Mouse (Mus musculus) intestine, embryonic 15.5 days (tissue): ENCODE data around the gene Unc119. TPM values are rescaled to one million over a fixed set of nuclear protein-coding genes. Genes with fewer than 3 reads are reported as not detected.

Experiments
- ATAC-seq: fragments of 200-750 bp; cut with Nextera tagmentation; 2 replicates; pipeline ENCODE4 v1.8.0; 2017; ENCODE audit warnings: moderate TSS enrichment, moderate library complexity
- H3K27ac ChIP-seq: fragments of 300-500 bp; sonication (generic); 2 replicates; pipeline ENCODE4 v1.5.1; 2015; ENCODE audit warnings: mild to moderate bottlenecking, inconsistent platforms
- H3K27me3 ChIP-seq: fragments of 300-500 bp; sonication (generic); replicated peaks from 2 replicates; pipeline ENCODE4 v1.6.1; 2015; ENCODE audit warnings: inconsistent platforms
- H3K36me3 ChIP-seq: fragments of 300-500 bp; sonication (generic); 2 replicates; pipeline ENCODE4 v1.6.1; 2015; ENCODE audit warnings: inconsistent platforms
- H3K4me1 ChIP-seq: fragments of 300-500 bp; sonication (generic); replicated peaks from 2 replicates; pipeline ENCODE4 v1.6.1; 2015; ENCODE audit warnings: inconsistent platforms
- H3K4me2 ChIP-seq: fragments of 300-500 bp; sonication (generic); replicated peaks from 2 replicates; pipeline ENCODE4 v1.6.1; 2015; ENCODE audit warnings: mild to moderate bottlenecking, inconsistent platforms
- H3K4me3 ChIP-seq: fragments of 300-500 bp; sonication (generic); replicated peaks from 2 replicates; pipeline ENCODE4 v1.5.1; 2015; ENCODE audit warnings: inconsistent platforms
- H3K9ac ChIP-seq: fragments of 300-500 bp; sonication (generic); 2 replicates; pipeline ENCODE4 v1.6.1; 2015; ENCODE audit warnings: inconsistent platforms
- H3K9me3 ChIP-seq: fragments of 300-500 bp; sonication (generic); 2 replicates; pipeline ENCODE4 v1.6.1; 2016; ENCODE audit warnings: inconsistent platforms
- WGBS: fragments of 180-500 bp; shearing (Covaris S2); methylation state at CpG from one replicate; pipeline ENCODE4 v1.1.7; 2015; 5-methylcytosine and 5-hydroxymethylcytosine counted together
- polyA plus RNA-seq: library from polyadenylated mRNA; unstranded; fragments of >200 nt; fragmentation: Nextera tagmentation; extraction: Ambion mirVana; gene quantifications from 2 replicates; pipeline ENCODE4 v1.2.1, GENCODE M21; 2015

The Unc119 gene
- polyA plus RNA-seq, 1 experiment from 2014 or later, result 34.6 TPM

GRCm38 (mm10) chr11:78360125-78360788 is 17.0 kb downstream of the Unc119 start:
- no peak overlapping the region for H3K27ac ChIP-seq
- 10% methylated on average over 13 of the region's 13 CpGs for WGBS
- peak overlapping the region; percentile 58 for H3K4me2 ChIP-seq
- peak overlapping the region; percentile 27 for H3K4me3 ChIP-seq
- H3K4me1 ChIP-seq, result peaks cover 27% of the 10 kb centered on the region
- H3K9me3 ChIP-seq, result no peaks in the 10 kb centered on the region
- no peaks in the 10 kb centered on the region for H3K27me3 ChIP-seq
- no peaks in the 10 kb centered on the region for H3K36me3 ChIP-seq
- 0 out of 2 replicates have a peak overlapping the region, but pooled peaks have one; percentile 12 for H3K9ac ChIP-seq
- peak; percentile 66 for ATAC-seq

- 0 out of 2 replicates have a peak, but pooled peaks have one; percentile 2 for ATAC-seq
- H3K4me2 ChIP-seq, result 0 out of 2 replicates have a peak overlapping the region, but pooled peaks have one; percentile 58
These were observed 17.5 kb downstream of the Unc119 start for GRCm38 (mm10) chr11:78360789-78361131.

GRCm38 (mm10) chr11:78363309-78364007 is 20.2 kb downstream of the Unc119 start:
- H3K36me3 ChIP-seq, result no peaks in the 10 kb centered on the region
- H3K4me1 ChIP-seq, result peaks cover 27% of the 10 kb centered on the region
- WGBS, result 69% methylated on average over 13 of the region's 13 CpGs
- H3K9me3 ChIP-seq, result no peaks in the 10 kb centered on the region
- H3K9ac ChIP-seq, result no peak overlapping the region
- H3K27me3 ChIP-seq, result no peaks in the 10 kb centered on the region
- no peak overlapping the region for H3K4me3 ChIP-seq
- no peak for ATAC-seq
- peak overlapping the region; percentile 67; the same call in 1 of the 2 replicates for H3K27ac ChIP-seq
- no peak overlapping the region for H3K4me2 ChIP-seq

More at GRCm38 (mm10) chr11:78360789-78361131, 17.5 kb downstream of the Unc119 start:
- 52% methylated on average over 2 of the region's 2 CpGs for WGBS
- Histone ChIP-seq H3K9ac (no peak overlapping the region), H3K4me1 (peaks cover 27% of the 10 kb centered on the region), H3K36me3 (no peaks in the 10 kb centered on the region), H3K4me3 (no peak overlapping the region), H3K27me3 (no peaks in the 10 kb centered on the region), H3K9me3 (no peaks in the 10 kb centered on the region), H3K27ac (no peak overlapping the region)

- Histone ChIP-seq H3K4me1 (peaks cover 23% of the 10 kb centered on the region), H3K27ac (peak overlapping the region; percentile 67), H3K9me3 (no peaks in the 10 kb centered on the region), H3K4me2 (0 out of 2 replicates have a peak overlapping the region, but pooled peaks have one; percentile 19), H3K9ac (no peak overlapping the region), H3K36me3 (no peaks in the 10 kb centered on the region), H3K27me3 (no peaks in the 10 kb centered on the region), H3K4me3 (no peak overlapping the region)
- 18% methylated on average over 8 of the region's 8 CpGs for WGBS
- ATAC-seq, result peak; percentile 73
These were observed 20.8 kb downstream of the Unc119 start for GRCm38 (mm10) chr11:78364103-78364502.

GRCm38 (mm10) chr11:78367456-78368225 is 24.4 kb downstream of the Unc119 start:
- no peak overlapping the region for H3K9ac ChIP-seq
- H3K27ac ChIP-seq, result no peak overlapping the region
- no peak overlapping the region for H3K4me2 ChIP-seq
- peaks cover 28% of the 10 kb centered on the region for H3K4me1 ChIP-seq
- no peak overlapping the region for H3K4me3 ChIP-seq
- ATAC-seq, result no peak
- no peaks in the 10 kb centered on the region for H3K9me3 ChIP-seq
- no peaks in the 10 kb centered on the region for H3K27me3 ChIP-seq
- no peaks in the 10 kb centered on the region for H3K36me3 ChIP-seq
- 79% methylated on average over 15 of the region's 15 CpGs for WGBS

GRCm38 (mm10) chr11:78370389-78370788 is 27.1 kb downstream of the Unc119 start:
- 52% methylated on average over 1 of the region's 1 CpGs for WGBS
- Histone ChIP-seq H3K4me3 (no peak overlapping the region), H3K4me2 (no peak overlapping the region), H3K9ac (no peak overlapping the region), H3K4me1 (peaks cover 8% of the 10 kb centered on the region), H3K27ac (no peak overlapping the region), H3K36me3 (no peaks in the 10 kb centered on the region), H3K27me3 (no peaks in the 10 kb centered on the region), H3K9me3 (no peaks in the 10 kb centered on the region)
- ATAC-seq, result no peak

GRCm38 (mm10) chr11:78371711-78372110 is 28.4 kb downstream of the Unc119 start:
- no peak overlapping the region for H3K9ac ChIP-seq
- ATAC-seq, result no peak
- H3K36me3 ChIP-seq, result no peaks in the 10 kb centered on the region
- H3K4me2 ChIP-seq, result no peak overlapping the region
- H3K9me3 ChIP-seq, result no peaks in the 10 kb centered on the region
- H3K27ac ChIP-seq, result no peak overlapping the region
- WGBS, result 90% methylated on average over 11 of the region's 11 CpGs
- no peak overlapping the region for H3K4me3 ChIP-seq
- H3K4me1 ChIP-seq, result peaks cover 8% of the 10 kb centered on the region
- H3K27me3 ChIP-seq, result no peaks in the 10 kb centered on the region

GRCm38 (mm10) chr11:78372166-78372565 is 28.9 kb downstream of the Unc119 start:
- no peak for ATAC-seq
- H3K27ac ChIP-seq, result no peak overlapping the region
- H3K9me3 ChIP-seq, result no peaks in the 10 kb centered on the region
- WGBS, result 67% methylated on average over 3 of the region's 3 CpGs
- peaks cover 8% of the 10 kb centered on the region for H3K4me1 ChIP-seq
- no peaks in the 10 kb centered on the region for H3K36me3 ChIP-seq
- H3K4me3 ChIP-seq, result no peak overlapping the region
- no peaks in the 10 kb centered on the region for H3K27me3 ChIP-seq
- H3K9ac ChIP-seq, result no peak overlapping the region
- no peak overlapping the region for H3K4me2 ChIP-seq

- Histone ChIP-seq H3K4me3 (no peak overlapping the region), H3K4me1 (peaks cover 8% of the 10 kb centered on the region), H3K27me3 (no peaks in the 10 kb centered on the region), H3K36me3 (no peaks in the 10 kb centered on the region), H3K9ac (no peak overlapping the region), H3K27ac (no peak overlapping the region), H3K4me2 (no peak overlapping the region), H3K9me3 (no peaks in the 10 kb centered on the region)
- no peak for ATAC-seq
- WGBS, result 50% methylated on average over 7 of the region's 7 CpGs
These were observed 29.3 kb downstream of the Unc119 start for GRCm38 (mm10) chr11:78372610-78373009.

GRCm38 (mm10) chr11:78374147-78374546 is 30.9 kb downstream of the Unc119 start:
- H3K9me3 ChIP-seq, result no peaks in the 10 kb centered on the region
- H3K36me3 ChIP-seq, result no peaks in the 10 kb centered on the region
- 70% methylated on average over 8 of the region's 8 CpGs for WGBS
- ATAC-seq, result no peak
- H3K27ac ChIP-seq, result no peak overlapping the region
- no peaks in the 10 kb centered on the region for H3K27me3 ChIP-seq
- peaks cover 13% of the 10 kb centered on the region for H3K4me1 ChIP-seq
- H3K4me2 ChIP-seq, result no peak overlapping the region
- no peak overlapping the region for H3K9ac ChIP-seq
- H3K4me3 ChIP-seq, result no peak overlapping the region

- Histone ChIP-seq H3K9ac (no peak overlapping the region), H3K4me2 (no peak overlapping the region), H3K4me1 (0 out of 2 replicates have a peak, but pooled peaks cover 5% of the 10 kb centered on the region), H3K9me3 (no peaks in the 10 kb centered on the region), H3K36me3 (no peaks in the 10 kb centered on the region), H3K27ac (no peak overlapping the region; the same call in 1 of the 2 replicates), H3K4me3 (no peak overlapping the region), H3K27me3 (no peaks in the 10 kb centered on the region)
- peak; percentile 94 for ATAC-seq
- 23% methylated on average over 11 of the region's 12 CpGs for WGBS
These were observed 34.4 kb downstream of the Unc119 start for GRCm38 (mm10) chr11:78377549-78378159.

GRCm38 (mm10) chr11:78380351-78380750 is 37.1 kb downstream of the Unc119 start:
- no peak overlapping the region for H3K9ac ChIP-seq
- 77% methylated on average over 4 of the region's 4 CpGs for WGBS
- no peaks in the 10 kb centered on the region for H3K9me3 ChIP-seq
- H3K27ac ChIP-seq, result no peak overlapping the region
- no peak overlapping the region for H3K4me2 ChIP-seq
- 0 out of 2 replicates have a peak, but pooled peaks cover 5% of the 10 kb centered on the region for H3K4me1 ChIP-seq
- no peaks in the 10 kb centered on the region for H3K36me3 ChIP-seq
- no peak overlapping the region for H3K4me3 ChIP-seq
- ATAC-seq, result no peak
- H3K27me3 ChIP-seq, result no peaks in the 10 kb centered on the region
